Mouse (Mus musculus) kidney, embryonic 14.5 days (tissue): ENCODE results near the gene Cisd3. TPM values are rescaled to one million over a fixed set of nuclear protein-coding genes. Genes with fewer than 3 reads are reported as not detected.
"Not testable (repeated sequence)": the region's sequence is repeated elsewhere in the genome, so short reads cannot be mapped to it uniquely, and the experiment has no call there.

Experiments used
- ATAC-seq: fragments of 200-750 bp; cut with Nextera tagmentation; 2 replicates; pipeline ENCODE4 v1.8.0; 2017; ENCODE audit warnings: moderate number of reproducible peaks, mild to moderate bottlenecking, moderate TSS enrichment, moderate library complexity; ENCODE audit not compliant: low FRiP score, low TSS enrichment
- H3K27ac ChIP-seq: fragments of 300-500 bp; sonication (generic); 2 replicates; pipeline ENCODE4 v1.5.1; 2014; ENCODE audit warnings: low read depth, mild to moderate bottlenecking, low read length, moderate library complexity, mixed read lengths
- H3K27me3 ChIP-seq: fragments of 300-500 bp; sonication (generic); 2 replicates; pipeline ENCODE4 v1.6.1; 2014; ENCODE audit warnings: mild to moderate bottlenecking, low read length; ENCODE audit not compliant: control insufficient read depth, insufficient read depth
- H3K36me3 ChIP-seq: fragments of 300-500 bp; sonication (generic); 2 replicates; pipeline ENCODE4 v1.6.1; 2014; ENCODE audit warnings: low read length, mixed read lengths; ENCODE audit not compliant: control insufficient read depth, insufficient read depth
- H3K4me1 ChIP-seq: fragments of 300-500 bp; sonication (generic); 2 replicates; pipeline ENCODE4 v1.6.1; 2014; ENCODE audit warnings: low read length, mixed read lengths; ENCODE audit not compliant: control insufficient read depth, insufficient read depth
- H3K4me2 ChIP-seq: fragments of 300-500 bp; sonication (generic); replicated peaks from 2 replicates; pipeline ENCODE4 v1.6.1; 2014; ENCODE audit warnings: low read depth, mild to moderate bottlenecking, low read length
- H3K4me3 ChIP-seq: fragments of 300-500 bp; sonication (generic); 2 replicates; pipeline ENCODE4 v1.5.1; 2014; ENCODE audit warnings: mild to moderate bottlenecking, low read length
- H3K9ac ChIP-seq: fragments of 300-500 bp; sonication (generic); 2 replicates; pipeline ENCODE4 v1.6.1; 2014; ENCODE audit warnings: low read depth, mild to moderate bottlenecking, low read length, moderate library complexity
- H3K9me3 ChIP-seq: fragments of 300-500 bp; sonication (generic); 2 replicates; pipeline ENCODE4 v1.6.1; 2016; ENCODE audit warnings: low read length; ENCODE audit not compliant: control insufficient read depth
- WGBS: fragments of 180-500 bp; shearing (Covaris S2); extraction: QIAGEN DNeasy Blood & Tissue Kit; methylation state at CpG from one replicate; pipeline ENCODE4 v1.1.7; 2014; 5-methylcytosine and 5-hydroxymethylcytosine counted together
- polyA plus RNA-seq: library from polyadenylated mRNA; unstranded; fragments of >200 nt; fragmentation: Nextera tagmentation; extraction: Ambion mirVana; gene quantifications from 2 replicates; pipeline ENCODE4 v1.2.1, GENCODE M21; 2014

The Cisd3 gene
- 30.5 and 34.2 TPM in 2 replicates for polyA plus RNA-seq

GRCm38 (mm10) chr11:97685613-97686321, at the start of gene Cisd3:
Gene Cisd3, plus strand, starts transcription at chr11:97685826.
- Histone ChIP-seq H3K36me3 (peaks cover 49% of the 10 kb centered on the region), H3K9me3 (no peaks in the 10 kb centered on the region), H3K27ac (peak within 1 kb of the TSS; percentile 51), H3K4me2 (peak within 1 kb of the TSS; percentile 56), H3K27me3 (no peaks in the 10 kb centered on the region), H3K9ac (peak within 1 kb of the TSS; percentile 45), H3K4me1 (peaks cover 21% of the 10 kb centered on the region), H3K4me3 (peak within 1 kb of the TSS; percentile 35)
- under 1% methylated on average over 43 of the region's 43 CpGs for WGBS
- peak; percentile 87 for ATAC-seq

- H3K4me3 ChIP-seq: no peak overlapping the region
- 57% methylated on average over 8 of the region's 8 CpGs for WGBS
- no peak for ATAC-seq
- no peak overlapping the region for H3K27ac ChIP-seq
- H3K9me3 ChIP-seq: no peaks in the 10 kb centered on the region
- H3K4me2 ChIP-seq: no peak overlapping the region
- H3K36me3 ChIP-seq: no peaks in the 10 kb centered on the region
- H3K27me3 ChIP-seq: no peaks in the 10 kb centered on the region
- no peaks in the 10 kb centered on the region for H3K4me1 ChIP-seq
- no peak overlapping the region for H3K9ac ChIP-seq
Measured at GRCm38 (mm10) chr11:97641668-97642067, 44.0 kb upstream of the Cisd3 start.

- WGBS: 57% methylated on average over 2 of the region's 2 CpGs
- Histone ChIP-seq H3K4me1 (no peaks in the 10 kb centered on the region), H3K9me3 (no peaks in the 10 kb centered on the region), H3K27me3 (no peaks in the 10 kb centered on the region), H3K27ac (no peak overlapping the region), H3K4me2 (no peak overlapping the region), H3K4me3 (no peak overlapping the region), H3K9ac (no peak overlapping the region), H3K36me3 (no peaks in the 10 kb centered on the region)
- no peak for ATAC-seq
Measured at GRCm38 (mm10) chr11:97642746-97643145, 42.9 kb upstream of the Cisd3 start.

DNA sequence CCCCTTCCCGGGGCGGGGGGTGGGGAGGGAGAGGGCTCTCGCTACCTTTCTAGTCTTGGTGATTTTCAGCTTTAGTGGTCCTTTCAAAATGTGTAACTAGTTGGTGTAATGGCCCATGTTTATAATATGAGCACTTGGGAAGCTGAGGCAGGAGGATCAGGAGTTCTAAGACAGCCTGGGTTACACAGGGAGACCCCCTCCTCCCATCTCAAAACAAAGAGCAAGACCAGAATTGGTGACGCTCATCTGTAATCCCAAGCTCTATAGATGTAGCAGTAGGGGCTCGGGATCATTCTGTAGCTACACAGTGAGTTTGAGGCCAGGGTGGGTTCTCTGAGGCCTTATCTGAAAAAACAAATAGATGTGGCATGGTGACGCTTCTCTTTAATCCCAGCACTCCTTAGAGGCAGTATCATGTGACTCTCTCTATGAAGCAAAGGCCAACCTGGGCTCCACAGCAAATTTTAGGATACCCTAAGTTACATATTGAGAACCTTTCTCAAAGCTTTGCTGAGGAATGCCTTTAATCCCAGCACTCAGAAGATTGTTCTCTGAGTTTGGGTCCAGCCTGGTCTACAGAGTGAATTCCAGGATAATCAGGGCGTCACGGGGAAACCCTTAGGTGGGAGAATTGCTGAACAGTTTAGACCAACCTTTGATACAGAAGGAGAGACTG, 42.1 kb upstream of the Cisd3 start:
- Histone ChIP-seq H3K27ac (no peak overlapping the region), H3K9me3 (no peaks in the 10 kb centered on the region), H3K27me3 (no peaks in the 10 kb centered on the region), H3K9ac (no peak overlapping the region), H3K4me1 (no peaks in the 10 kb centered on the region), H3K4me2 (no peak overlapping the region), H3K4me3 (no peak overlapping the region), H3K36me3 (no peaks in the 10 kb centered on the region)
- 78% methylated on average over 8 of the region's 8 CpGs for WGBS
- no peak for ATAC-seq

DNA sequence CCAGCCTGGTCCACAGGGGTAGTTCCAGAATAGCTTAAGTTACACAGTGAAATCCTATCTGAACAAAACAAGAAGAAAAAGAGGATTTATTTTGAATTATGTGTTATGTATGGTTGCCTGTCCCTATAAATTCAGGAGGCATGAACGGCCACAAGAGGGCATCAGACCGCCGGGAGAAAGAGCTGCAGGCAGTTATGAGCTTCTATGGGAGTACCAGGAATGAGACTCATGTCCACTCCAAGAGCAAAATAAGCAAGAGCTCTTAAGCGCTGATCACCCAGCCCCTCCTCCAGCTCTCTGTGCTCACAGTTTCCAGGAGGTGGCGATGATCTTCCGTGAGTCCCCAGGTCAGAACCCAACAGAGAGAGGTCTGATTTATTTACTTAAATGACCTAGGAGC, 40.8 kb upstream of the Cisd3 start:
- no peak overlapping the region for H3K4me2 ChIP-seq
- no peak; the same call in 1 of the 2 replicates for ATAC-seq
- no peak overlapping the region for H3K9ac ChIP-seq
- H3K36me3 ChIP-seq: no peaks in the 10 kb centered on the region
- WGBS: 2% methylated on average over 6 of the region's 6 CpGs
- H3K27me3 ChIP-seq: no peaks in the 10 kb centered on the region
- no peak overlapping the region for H3K27ac ChIP-seq
- no peaks in the 10 kb centered on the region for H3K9me3 ChIP-seq
- no peaks in the 10 kb centered on the region for H3K4me1 ChIP-seq
- no peak overlapping the region for H3K4me3 ChIP-seq

GRCm38 (mm10) chr11:97648541-97648940, 37.1 kb upstream of the Cisd3 start:
- H3K27me3 ChIP-seq, H3K9me3 ChIP-seq, H3K4me3 ChIP-seq, H3K36me3 ChIP-seq, H3K4me2 ChIP-seq, H3K27ac ChIP-seq, ATAC-seq, H3K4me1 ChIP-seq, H3K9ac ChIP-seq: not testable (repeated sequence)
- WGBS: 79% methylated on average over 4 of the region's 4 CpGs

- 61% methylated on average over 5 of the region's 5 CpGs for WGBS
- H3K9ac ChIP-seq: no peak overlapping the region
- no peak for ATAC-seq
Measured at GRCm38 (mm10) chr11:97650341-97650740, 35.3 kb upstream of the Cisd3 start.

GRCm38 (mm10) chr11:97653376-97653775, 32.2 kb upstream of the Cisd3 start:
- H3K4me3 ChIP-seq, H3K27ac ChIP-seq, ATAC-seq, H3K36me3 ChIP-seq, H3K4me1 ChIP-seq, H3K4me2 ChIP-seq, H3K27me3 ChIP-seq, H3K9me3 ChIP-seq, H3K9ac ChIP-seq: not testable (repeated sequence)
- WGBS: 93% methylated on average over 11 of the region's 11 CpGs

More at GRCm38 (mm10) chr11:97650341-97650740, 35.3 kb upstream of the Cisd3 start:
- H3K4me1 ChIP-seq: no peaks in the 10 kb centered on the region
- no peaks in the 10 kb centered on the region for H3K9me3 ChIP-seq
- no peak overlapping the region for H3K4me3 ChIP-seq
- H3K4me2 ChIP-seq: no peak overlapping the region
- no peaks in the 10 kb centered on the region for H3K36me3 ChIP-seq
- H3K27me3 ChIP-seq: no peaks in the 10 kb centered on the region
- no peak overlapping the region for H3K27ac ChIP-seq

DNA sequence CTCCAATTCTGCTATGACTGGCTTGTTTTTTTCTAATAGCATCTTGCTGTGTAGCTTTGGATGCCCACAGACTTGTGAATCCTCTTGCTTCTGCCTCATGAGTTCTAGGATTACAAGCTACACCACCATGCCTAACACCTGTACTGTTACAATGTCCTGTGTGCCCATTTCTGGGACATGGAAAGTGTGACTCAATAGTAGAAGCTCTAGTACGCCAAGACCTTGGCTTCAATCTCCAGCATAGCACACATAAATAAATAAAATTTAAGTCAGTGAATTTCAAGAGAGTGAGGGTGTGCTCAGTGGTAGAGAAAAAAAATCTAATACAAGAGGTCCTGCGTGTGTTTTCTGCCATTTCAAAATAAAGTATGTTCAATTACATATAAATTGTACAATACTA, 31.4 kb upstream of the Cisd3 start:
- 89% methylated on average over 2 of the region's 2 CpGs for WGBS
- Histone ChIP-seq H3K36me3 (no peaks in the 10 kb centered on the region), H3K9me3 (no peaks in the 10 kb centered on the region), H3K9ac (no peak overlapping the region), H3K27ac (no peak overlapping the region), H3K4me2 (no peak overlapping the region), H3K4me1 (peaks cover 8% of the 10 kb centered on the region), H3K4me3 (no peak overlapping the region), H3K27me3 (no peaks in the 10 kb centered on the region)
- ATAC-seq: no peak
